Mouse (Mus musculus): ENCODE results near the gene Dolk. TPM values are rescaled to one million over a fixed set of nuclear protein-coding genes. Genes with fewer than 3 reads are reported as not detected.

Dolk gene
- polyA plus RNA-seq, 1 experiment from 2014 or later, result 33.0 TPM

GRCm38 (mm10) chr2:30285416-30286181 lies 535 bp downstream of the Dolk start:
- peaks cover 10 to 17% of the 10 kb centered on the region in 2 experiments for H3K4me1 ChIP-seq (ENCODE audit: control insufficient read depth in 2 of 2, insufficient read depth in 2 of 2, low read length in 2 of 2)
- H3K27ac ChIP-seq (replicated peaks in 1 of 2; ENCODE audit: control insufficient read depth in 1 of 2, insufficient read depth in 1 of 2, low read depth in 2 of 2, low read length in 2 of 2), result peak overlapping the region; percentile 36 to 66; a peak in 2 of 4 replicates
- H3K4me2 ChIP-seq (ENCODE audit: low read length), result peak overlapping the region; percentile 85
- peaks cover 10% of the 10 kb centered on the region for H3K36me3 ChIP-seq (ENCODE audit: control insufficient read depth, insufficient read depth, low read length)
- peak; percentile 54 for ATAC-seq (ENCODE audit: insufficient number of reproducible peaks, insufficient read depth, low FRiP score, low read depth)
- H3K9me3 ChIP-seq (ENCODE audit: control insufficient read depth, low read length), result no peaks in the 10 kb centered on the region
- 13% methylated on average over 38 of the region's 38 CpGs for WGBS
- peak overlapping the region; percentile 82 to 86 for H3K4me3 ChIP-seq (ENCODE audit: control insufficient read depth in 1 of 2, insufficient read depth in 1 of 2, low read depth in 1 of 2, low read length in 2 of 2)
- H3K9ac ChIP-seq (ENCODE audit: low read length), result peak overlapping the region; percentile 96
- no peaks in the 10 kb centered on the region for H3K27me3 ChIP-seq (ENCODE audit: control insufficient read depth, insufficient read depth, low read length)

DNA sequence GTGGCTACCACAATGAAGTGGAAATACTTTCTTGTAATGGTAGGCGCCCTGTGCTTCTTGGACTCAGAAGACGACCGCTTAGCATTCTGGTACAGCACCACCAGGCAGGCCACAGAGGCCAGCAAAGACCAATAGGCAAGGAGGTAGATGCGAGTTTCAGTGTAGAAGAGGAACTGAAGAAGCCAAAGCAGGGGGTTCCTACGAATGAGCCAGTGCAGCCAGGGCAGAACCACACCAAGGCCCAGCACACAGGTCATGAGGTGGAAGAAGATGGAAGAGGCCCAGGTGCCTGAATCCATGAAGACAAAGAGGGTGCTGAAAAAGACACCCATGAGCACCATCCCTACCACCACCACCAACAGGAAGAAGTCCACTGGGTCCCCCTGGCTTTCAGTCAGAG lies 1.1 kb downstream of the Dolk start:
- no peaks in the 10 kb centered on the region for H3K9me3 ChIP-seq (ENCODE audit: control insufficient read depth, low read length)
- peaks cover 10 to 17% of the 10 kb centered on the region in 2 experiments for H3K4me1 ChIP-seq (ENCODE audit: control insufficient read depth in 2 of 2, insufficient read depth in 2 of 2, low read length in 2 of 2)
- peaks cover 7% of the 10 kb centered on the region for H3K36me3 ChIP-seq (ENCODE audit: control insufficient read depth, insufficient read depth, low read length)
- peak overlapping the region; percentile 85 for H3K4me2 ChIP-seq (ENCODE audit: low read length)
- 97% methylated on average over 5 of the region's 5 CpGs for WGBS
- H3K4me3 ChIP-seq (ENCODE audit: control insufficient read depth in 1 of 2, insufficient read depth in 1 of 2, low read depth in 1 of 2, low read length in 2 of 2), result peak overlapping the region; percentile 82 to 86; a peak in 3 of 4 replicates
- no peak overlapping the region; the same call in 1 of the 2 replicates for H3K9ac ChIP-seq (ENCODE audit: low read length)
- no peak overlapping the region for H3K27ac ChIP-seq (replicated peaks in 1 of 2; ENCODE audit: control insufficient read depth in 1 of 2, insufficient read depth in 1 of 2, low read depth in 2 of 2, low read length in 2 of 2)
- H3K27me3 ChIP-seq (ENCODE audit: control insufficient read depth, insufficient read depth, low read length), result no peaks in the 10 kb centered on the region
- no peak for ATAC-seq (ENCODE audit: insufficient number of reproducible peaks, insufficient read depth, low FRiP score, low read depth)

DNA sequence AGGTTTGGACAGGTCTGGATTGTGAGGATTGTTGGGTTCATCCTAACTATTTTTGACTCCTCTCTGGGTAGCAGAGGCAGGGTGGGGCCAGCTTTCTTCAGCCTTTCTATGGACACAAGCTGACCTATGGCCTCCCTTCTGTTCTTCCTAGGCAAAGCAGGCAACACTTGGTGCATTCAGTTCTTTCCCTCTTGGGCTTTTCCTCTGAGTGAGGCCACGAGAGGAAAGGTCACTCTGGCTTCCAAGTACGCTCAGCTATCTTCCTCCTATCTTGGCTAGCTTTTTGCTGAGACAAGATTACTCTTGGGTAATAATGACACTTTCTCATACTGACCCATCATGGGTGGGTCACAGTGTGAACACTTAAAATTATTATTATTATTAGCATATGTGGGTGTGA lies 2.9 kb downstream of the Dolk start:
- peaks cover 10 to 17% of the 10 kb centered on the region in 2 experiments for H3K4me1 ChIP-seq (ENCODE audit: control insufficient read depth in 2 of 2, insufficient read depth in 2 of 2, low read length in 2 of 2)
- H3K4me2 ChIP-seq (ENCODE audit: low read length), result no peak overlapping the region
- ATAC-seq (ENCODE audit: insufficient number of reproducible peaks, insufficient read depth, low FRiP score, low read depth), result no peak
- peaks cover 7% of the 10 kb centered on the region for H3K36me3 ChIP-seq (ENCODE audit: control insufficient read depth, insufficient read depth, low read length)
- no peak overlapping the region for H3K4me3 ChIP-seq (ENCODE audit: control insufficient read depth in 1 of 2, insufficient read depth in 1 of 2, low read depth in 1 of 2, low read length in 2 of 2)
- no peaks in the 10 kb centered on the region for H3K9me3 ChIP-seq (ENCODE audit: control insufficient read depth, low read length)
- WGBS, result 81% methylated on average over 2 of the region's 2 CpGs
- no peak overlapping the region for H3K27ac ChIP-seq (replicated peaks in 1 of 2; ENCODE audit: control insufficient read depth in 1 of 2, insufficient read depth in 1 of 2, low read depth in 2 of 2, low read length in 2 of 2)
- no peaks in the 10 kb centered on the region for H3K27me3 ChIP-seq (ENCODE audit: control insufficient read depth, insufficient read depth, low read length)
- H3K9ac ChIP-seq (ENCODE audit: low read length), result no peak overlapping the region

DNA sequence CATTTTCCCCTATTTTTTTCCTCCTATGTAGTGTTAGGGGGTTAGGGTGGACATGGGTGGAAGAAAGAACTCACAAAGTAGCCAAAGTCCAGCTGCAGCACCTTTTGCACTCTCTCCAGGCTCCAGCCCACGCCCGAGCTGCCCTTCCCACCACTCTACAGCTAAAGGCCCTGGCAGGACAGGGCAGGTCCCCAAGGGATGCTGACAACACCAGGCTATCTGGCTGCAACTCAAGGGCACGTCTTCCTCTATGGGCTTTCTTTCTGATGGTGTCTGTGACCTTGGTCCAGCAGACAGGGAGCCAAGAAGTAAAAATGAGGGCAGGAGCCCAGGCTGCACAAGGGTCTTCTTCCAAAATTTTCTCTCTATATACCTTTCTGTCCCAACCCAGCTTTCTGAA lies 4.5 kb downstream of the Dolk start:
- Histone ChIP-seq H3K27ac (replicated peaks in 1 of 2; ENCODE audit: control insufficient read depth in 1 of 2, insufficient read depth in 1 of 2, low read depth in 2 of 2, low read length in 2 of 2) (no peak overlapping the region), H3K4me1 (ENCODE audit: control insufficient read depth in 2 of 2, insufficient read depth in 2 of 2, low read length in 2 of 2) (peaks cover 7 to 9% of the 10 kb centered on the region in 2 experiments), H3K36me3 (ENCODE audit: control insufficient read depth, insufficient read depth, low read length) (peaks cover 10% of the 10 kb centered on the region), H3K9ac (ENCODE audit: low read length) (no peak overlapping the region), H3K9me3 (ENCODE audit: control insufficient read depth, low read length) (no peaks in the 10 kb centered on the region), H3K4me3 (ENCODE audit: control insufficient read depth in 1 of 2, insufficient read depth in 1 of 2, low read depth in 1 of 2, low read length in 2 of 2) (no peak overlapping the region), H3K27me3 (ENCODE audit: control insufficient read depth, insufficient read depth, low read length) (no peaks in the 10 kb centered on the region), H3K4me2 (ENCODE audit: low read length) (no peak overlapping the region)
- ATAC-seq (ENCODE audit: insufficient number of reproducible peaks, insufficient read depth, low FRiP score, low read depth), result no peak
- WGBS, result 57% methylated on average over 3 of the region's 3 CpGs

GRCm38 (mm10) chr2:30280743-30281142 lies 5.4 kb downstream of the Dolk start, which contains the start of gene Gm28038:
Gene Gm28038, plus strand, starts transcription at chr2:30281043.
- WGBS, result 92% methylated on average over 11 of the region's 11 CpGs
- peaks cover 10% of the 10 kb centered on the region for H3K36me3 ChIP-seq (ENCODE audit: control insufficient read depth, insufficient read depth, low read length)
- ATAC-seq (ENCODE audit: insufficient number of reproducible peaks, insufficient read depth, low FRiP score, low read depth), result no peak

DNA sequence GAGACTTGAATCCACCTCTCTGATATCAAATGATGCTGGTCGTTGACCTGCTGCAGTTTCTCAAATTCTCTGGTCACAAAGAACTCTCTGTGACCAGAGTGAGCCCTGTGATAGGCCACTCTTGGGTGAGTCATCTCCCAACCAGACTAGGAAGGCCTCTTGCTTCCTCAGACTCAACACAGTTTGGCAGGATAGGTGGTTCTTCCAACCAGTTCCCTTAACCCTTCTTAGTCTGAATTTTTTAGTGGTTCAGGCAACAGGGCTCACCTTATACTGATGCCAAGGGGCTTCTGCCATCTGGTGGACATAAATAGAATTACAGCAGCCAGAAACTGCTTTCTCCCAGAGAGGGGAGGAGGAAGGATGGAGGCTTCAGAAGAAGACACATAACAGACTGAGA lies 16.0 kb downstream of the Dolk start:
- Histone ChIP-seq H3K9ac (ENCODE audit: low read length) (0 out of 2 replicates have a peak overlapping the region, but pooled peaks have one; percentile 1), H3K4me2 (ENCODE audit: low read length) (no peak overlapping the region), H3K36me3 (ENCODE audit: control insufficient read depth, insufficient read depth, low read length) (peaks cover 4% of the 10 kb centered on the region; the same call in 1 of the 2 replicates), H3K9me3 (ENCODE audit: control insufficient read depth, low read length) (no peaks in the 10 kb centered on the region), H3K4me3 (ENCODE audit: control insufficient read depth in 1 of 2, insufficient read depth in 1 of 2, low read depth in 1 of 2, low read length in 2 of 2) (no peak overlapping the region), H3K27me3 (ENCODE audit: control insufficient read depth, insufficient read depth, low read length) (no peaks in the 10 kb centered on the region), H3K4me1 (ENCODE audit: control insufficient read depth in 2 of 2, insufficient read depth in 2 of 2, low read length in 2 of 2) (peaks cover 25 to 31% of the 10 kb centered on the region in 2 experiments), H3K27ac (replicated peaks in 1 of 2; ENCODE audit: control insufficient read depth in 1 of 2, insufficient read depth in 1 of 2, low read depth in 2 of 2, low read length in 2 of 2) (peak overlapping the region; percentile 52 to 68; a peak in 3 of 4 replicates)
- WGBS, result 20% methylated on average over 1 of the region's 1 CpGs
- ATAC-seq (ENCODE audit: insufficient number of reproducible peaks, insufficient read depth, low FRiP score, low read depth), result peak; percentile 62

More at GRCm38 (mm10) chr2:30280743-30281142, 5.4 kb downstream of the Dolk start, which contains the start of gene Gm28038:
- Histone ChIP-seq H3K4me3 (ENCODE audit: control insufficient read depth in 1 of 2, insufficient read depth in 1 of 2, low read depth in 1 of 2, low read length in 2 of 2) (no peak within 1 kb of the TSS), H3K9me3 (ENCODE audit: control insufficient read depth, low read length) (no peaks in the 10 kb centered on the region), H3K4me2 (ENCODE audit: low read length) (no peak within 1 kb of the TSS), H3K4me1 (ENCODE audit: control insufficient read depth in 2 of 2, insufficient read depth in 2 of 2, low read length in 2 of 2) (peaks cover 7 to 9% of the 10 kb centered on the region in 2 experiments), H3K9ac (ENCODE audit: low read length) (no peak within 1 kb of the TSS), H3K27ac (replicated peaks in 1 of 2; ENCODE audit: control insufficient read depth in 1 of 2, insufficient read depth in 1 of 2, low read depth in 2 of 2, low read length in 2 of 2) (no peak within 1 kb of the TSS), H3K27me3 (ENCODE audit: control insufficient read depth, insufficient read depth, low read length) (no peaks in the 10 kb centered on the region)

DNA sequence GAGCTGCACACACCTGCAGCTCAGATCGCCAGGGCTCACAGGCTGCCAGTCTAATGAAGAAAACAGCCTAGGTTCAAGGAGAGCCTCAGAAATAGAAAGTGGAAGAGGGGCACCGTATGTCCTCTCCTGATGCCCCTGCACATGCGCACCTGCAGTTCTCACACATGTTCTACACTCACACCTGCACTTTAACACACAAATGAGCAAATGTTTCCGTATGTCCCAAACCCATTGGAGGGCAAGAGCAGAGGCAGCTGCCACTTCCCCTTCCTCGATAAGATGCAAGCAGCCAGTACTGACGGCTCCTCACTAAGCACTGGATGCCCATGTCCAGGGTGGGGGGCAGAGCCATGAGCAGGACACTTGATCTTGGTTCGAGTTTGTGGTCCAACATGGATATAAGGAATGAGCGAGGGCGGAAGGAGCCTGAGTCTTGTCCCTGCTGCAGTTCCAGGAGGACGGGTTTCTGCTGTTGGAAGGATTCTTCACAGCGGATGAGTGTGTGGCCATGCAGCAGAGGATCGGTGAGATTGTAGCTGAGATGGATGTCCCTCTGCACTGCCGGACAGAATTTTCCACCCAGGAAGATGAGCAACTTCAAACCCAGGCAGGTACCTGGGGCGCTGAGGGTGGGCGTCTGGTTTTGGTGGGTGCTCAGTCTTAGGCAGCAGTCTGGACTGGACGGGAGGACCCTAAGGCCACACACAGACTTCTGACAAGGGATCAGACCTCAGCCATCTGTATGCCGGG lies 16.7 kb downstream of the Dolk start:
- WGBS, result 81% methylated on average over 17 of the region's 17 CpGs
- ATAC-seq (ENCODE audit: insufficient number of reproducible peaks, insufficient read depth, low FRiP score, low read depth), result no peak

More for the DNA sequence above, 16.7 kb downstream of the Dolk start:
- no peak overlapping the region for H3K4me3 ChIP-seq (ENCODE audit: control insufficient read depth in 1 of 2, insufficient read depth in 1 of 2, low read depth in 1 of 2, low read length in 2 of 2)
- H3K27ac ChIP-seq (replicated peaks in 1 of 2; ENCODE audit: control insufficient read depth in 1 of 2, insufficient read depth in 1 of 2, low read depth in 2 of 2, low read length in 2 of 2), result peak overlapping the region; percentile 52 to 68
- no peak overlapping the region for H3K4me2 ChIP-seq (ENCODE audit: low read length)
- peaks cover 5% of the 10 kb centered on the region; the same call in 1 of the 2 replicates for H3K36me3 ChIP-seq (ENCODE audit: control insufficient read depth, insufficient read depth, low read length)
- no peaks in the 10 kb centered on the region for H3K9me3 ChIP-seq (ENCODE audit: control insufficient read depth, low read length)
- no peaks in the 10 kb centered on the region for H3K27me3 ChIP-seq (ENCODE audit: control insufficient read depth, insufficient read depth, low read length)
- H3K9ac ChIP-seq (ENCODE audit: low read length), result 0 out of 2 replicates have a peak overlapping the region, but pooled peaks have one; percentile 1
- H3K4me1 ChIP-seq (ENCODE audit: control insufficient read depth in 2 of 2, insufficient read depth in 2 of 2, low read length in 2 of 2), result peaks cover 31 to 38% of the 10 kb centered on the region in 2 experiments
